Mouse (Mus musculus): ENCODE measurements at regions not wholly inside any gene's neighbourhood (a gene's known extent, or its start where the extent isn't known, plus 50 kb on each side); places are given as distances from the start of the nearest gene placed in this dataset.

DNA sequence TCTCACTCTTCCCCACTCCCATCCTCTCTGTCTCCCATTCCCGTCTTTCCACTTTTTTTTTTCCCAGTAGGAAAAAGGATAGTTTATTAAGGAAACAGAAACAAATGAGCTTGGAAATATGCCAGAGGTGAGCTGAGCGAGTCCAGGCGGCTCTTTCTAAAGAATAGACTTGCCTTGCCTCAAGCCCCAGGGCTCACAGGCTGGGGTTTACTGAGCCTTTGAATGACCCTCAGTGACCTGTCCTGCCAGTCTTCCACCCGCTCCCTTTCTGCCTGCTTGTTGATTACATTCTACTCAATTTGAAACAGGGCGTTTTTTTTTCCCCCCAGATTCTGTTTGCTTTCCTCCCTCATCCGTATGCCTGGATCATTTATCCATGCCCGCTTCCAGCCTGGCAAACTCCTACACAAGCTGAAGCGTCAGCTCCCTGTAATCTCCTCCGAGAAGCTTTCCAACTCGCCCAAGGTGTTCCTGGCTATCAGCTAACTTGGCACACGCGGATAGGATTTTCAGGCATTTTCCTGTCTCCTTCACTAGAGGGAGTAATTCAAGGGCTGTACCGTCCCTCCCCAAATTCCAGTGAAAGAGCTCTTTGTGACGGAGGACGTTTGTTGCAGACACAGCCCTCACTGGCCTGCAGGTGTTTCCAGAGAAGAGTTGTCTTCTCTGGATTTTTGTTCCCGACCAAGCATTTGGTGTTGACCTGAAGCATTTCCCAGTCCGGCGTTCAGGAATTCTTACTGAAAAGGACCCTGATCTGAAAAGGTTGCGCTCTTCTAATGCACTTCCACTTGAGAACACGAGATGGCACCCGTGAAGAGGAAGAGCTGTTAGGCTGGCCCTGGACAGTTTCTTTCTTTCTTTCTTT is 59.9 kb upstream of the Zfand6 start:
- 3% methylated on average over 21 of the region's 21 CpGs for WGBS
- H3K9me3 ChIP-seq (replicated peaks; ENCODE audit: control insufficient read depth, low read length): no peaks in the 10 kb centered on the region

DNA sequence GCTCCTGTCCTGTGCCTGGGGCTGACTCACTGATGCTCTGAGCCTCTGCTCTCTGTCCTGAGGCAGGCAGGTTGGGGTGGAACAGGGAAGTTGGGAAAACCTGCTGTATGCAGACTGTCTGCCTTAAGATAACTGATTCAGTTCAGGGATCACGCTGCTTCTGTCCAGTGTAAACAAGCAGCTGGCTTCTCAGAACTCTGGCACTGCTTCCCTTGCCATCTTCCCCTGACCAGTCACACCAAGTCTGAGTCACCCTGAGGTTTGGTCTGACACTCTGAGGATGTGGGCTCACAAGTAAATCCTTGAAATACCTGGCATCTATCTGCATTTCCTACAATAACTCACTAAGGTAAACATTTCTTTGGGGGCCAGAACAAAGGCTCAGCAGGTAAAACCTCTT is 58.1 kb upstream of the Zfand6 start:
- no peak overlapping the region for H3K4me2 ChIP-seq (ENCODE audit: low read depth, low read length)
- 56% methylated on average over 1 of the region's 1 CpGs for WGBS
- H3K36me3 ChIP-seq (replicated peaks; ENCODE audit: control insufficient read depth, insufficient read depth, low read length): no peaks in the 10 kb centered on the region
- ATAC-seq (ENCODE audit: insufficient read depth, low read depth) (no peak), DNase-seq (ENCODE audit: low spot score) (no peak)
- no peak overlapping the region for H3K4me3 ChIP-seq (ENCODE audit: low read depth, low read length)
- no peak for TF ChIP-seq EP300 (IDR thresholded peaks at IDR 0.05; ENCODE audit: low read depth)
- TF ChIP-seq CTCF (IDR thresholded peaks at IDR 0.05; ENCODE audit: low read depth): no peak
- H3K9me3 ChIP-seq (replicated peaks; ENCODE audit: control insufficient read depth, low read length): no peaks in the 10 kb centered on the region
- H3K27ac ChIP-seq (ENCODE audit: low read depth): no peak overlapping the region
- H3K4me1 ChIP-seq (ENCODE audit: control insufficient read depth, insufficient read depth): no peaks in the 10 kb centered on the region
- no peak overlapping the region for H3K9ac ChIP-seq (replicated peaks; ENCODE audit: low read depth, low read length)
- no peaks in the 10 kb centered on the region for H3K27me3 ChIP-seq (ENCODE audit: control insufficient read depth, insufficient read depth, low read length)

More for the DNA sequence above, 59.9 kb upstream of the Zfand6 start:
- Histone ChIP-seq H3K4me2 (ENCODE audit: low read depth, low read length) (peak overlapping the region; percentile 78), H3K4me3 (ENCODE audit: low read depth, low read length) (peak overlapping the region; percentile 50), H3K27me3 (ENCODE audit: control insufficient read depth, insufficient read depth, low read length) (no peaks in the 10 kb centered on the region), H3K4me1 (ENCODE audit: control insufficient read depth, insufficient read depth) (no peaks in the 10 kb centered on the region), H3K9ac (replicated peaks; ENCODE audit: low read depth, low read length) (0 out of 2 replicates have a peak overlapping the region, but pooled peaks have one; percentile 2), H3K27ac (ENCODE audit: low read depth) (no peak overlapping the region), H3K36me3 (replicated peaks; ENCODE audit: control insufficient read depth, insufficient read depth, low read length) (no peaks in the 10 kb centered on the region)
- ATAC-seq (ENCODE audit: insufficient read depth, low read depth) (peak; percentile 51; the same call in 1 of the 2 replicates), DNase-seq (ENCODE audit: low spot score) (peak; percentile 80)
- TF ChIP-seq CTCF (IDR thresholded peaks at IDR 0.05; ENCODE audit: low read depth): peak; percentile 47
- no peak for TF ChIP-seq EP300 (IDR thresholded peaks at IDR 0.05; ENCODE audit: low read depth)

DNA sequence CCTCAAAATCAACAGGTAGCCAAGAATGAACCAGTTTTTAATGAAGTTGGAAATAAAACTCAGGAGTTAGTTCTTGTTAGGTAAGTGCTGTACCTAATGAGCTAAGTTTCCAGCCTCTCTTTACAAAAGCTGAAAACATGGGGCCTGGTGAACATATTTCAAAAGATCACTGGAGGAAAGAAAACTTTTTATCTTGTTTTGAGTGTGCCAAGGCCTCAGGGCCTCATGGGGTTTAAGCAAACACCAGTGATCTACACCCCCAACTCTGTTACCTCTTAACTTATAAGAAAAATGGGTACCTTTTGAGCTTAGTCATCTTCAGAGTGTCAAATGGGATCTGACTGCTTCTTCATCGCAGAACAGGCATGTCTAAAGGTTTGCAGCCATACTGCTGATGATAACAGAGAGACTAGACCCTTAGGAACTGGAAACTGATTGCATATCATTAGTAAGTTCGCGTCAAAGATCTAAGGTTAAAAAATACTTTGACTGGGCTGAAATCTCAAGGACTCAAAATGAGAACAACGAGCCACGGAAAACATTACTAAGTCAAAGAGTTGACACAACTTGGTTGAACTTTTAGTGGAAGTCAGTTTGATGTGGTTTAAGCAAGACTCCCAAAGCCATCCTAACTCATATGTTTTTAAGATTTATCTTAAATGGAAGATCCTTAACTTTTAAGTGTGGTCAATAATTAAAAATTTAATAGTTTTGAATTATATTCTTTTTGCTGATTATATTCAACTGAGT is 54.7 kb upstream of the Zfand6 start:
- Histone ChIP-seq H3K9me3 (replicated peaks; ENCODE audit: control insufficient read depth, low read length) (no peaks in the 10 kb centered on the region), H3K27ac (ENCODE audit: low read depth) (no peak overlapping the region), H3K36me3 (replicated peaks; ENCODE audit: control insufficient read depth, insufficient read depth, low read length) (no peaks in the 10 kb centered on the region), H3K4me3 (ENCODE audit: low read depth, low read length) (no peak overlapping the region), H3K9ac (replicated peaks; ENCODE audit: low read depth, low read length) (no peak overlapping the region), H3K4me2 (ENCODE audit: low read depth, low read length) (no peak overlapping the region), H3K4me1 (ENCODE audit: control insufficient read depth, insufficient read depth) (no peaks in the 10 kb centered on the region), H3K27me3 (ENCODE audit: control insufficient read depth, insufficient read depth, low read length) (no peaks in the 10 kb centered on the region)
- no peak for TF ChIP-seq EP300 (IDR thresholded peaks at IDR 0.05; ENCODE audit: low read depth)
- ATAC-seq (ENCODE audit: insufficient read depth, low read depth): no peak
- 79% methylated on average over 5 of the region's 5 CpGs for WGBS
- no peak for DNase-seq (ENCODE audit: low spot score)

DNA sequence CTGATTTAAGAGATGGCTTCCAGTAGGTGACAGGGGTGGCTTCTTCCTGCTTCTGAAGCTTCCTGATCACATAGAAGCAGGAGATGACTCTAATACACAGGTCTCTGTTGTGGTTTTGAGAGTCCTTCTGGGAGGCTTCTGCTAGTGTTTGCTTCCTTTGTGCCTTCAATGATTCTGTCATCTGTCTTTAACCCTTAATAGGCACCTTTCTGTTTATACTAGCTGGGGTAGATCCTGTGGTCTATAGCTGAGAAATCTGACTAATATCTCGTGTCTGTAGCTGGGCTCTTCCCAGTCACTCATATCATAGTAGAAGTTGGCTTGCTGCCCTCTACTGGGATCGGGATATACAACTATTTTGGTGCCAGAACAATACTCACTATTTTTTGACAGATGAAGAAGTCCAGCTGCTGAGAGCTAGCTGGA is 50.2 kb upstream of the Zfand6 start:
- no peak overlapping the region for H3K4me3 ChIP-seq (ENCODE audit: low read depth, low read length)
- no peak overlapping the region for H3K4me2 ChIP-seq (ENCODE audit: low read depth, low read length)
- DNase-seq (ENCODE audit: low spot score) (no peak), ATAC-seq (ENCODE audit: insufficient read depth, low read depth) (no peak)
- H3K27me3 ChIP-seq (ENCODE audit: control insufficient read depth, insufficient read depth, low read length): no peaks in the 10 kb centered on the region
- WGBS: 5% methylated on average over 2 of the region's 2 CpGs
- no peak overlapping the region for H3K27ac ChIP-seq (ENCODE audit: low read depth)
- H3K4me1 ChIP-seq (ENCODE audit: control insufficient read depth, insufficient read depth): no peaks in the 10 kb centered on the region
- no peaks in the 10 kb centered on the region for H3K36me3 ChIP-seq (replicated peaks; ENCODE audit: control insufficient read depth, insufficient read depth, low read length)
- TF ChIP-seq EP300 (IDR thresholded peaks at IDR 0.05; ENCODE audit: low read depth) (no peak), CTCF (IDR thresholded peaks at IDR 0.05; ENCODE audit: low read depth) (no peak)
- H3K9ac ChIP-seq (replicated peaks; ENCODE audit: low read depth, low read length): no peak overlapping the region
- H3K9me3 ChIP-seq (replicated peaks; ENCODE audit: control insufficient read depth, low read length): no peaks in the 10 kb centered on the region
